Mouse (Mus musculus): ENCODE results near the gene Fam209. TPM values are rescaled to one million over a fixed set of nuclear protein-coding genes. Genes with fewer than 3 reads are reported as not detected.
A peak's percentile ranks its signal among the peaks of the same experiment; 100 is the strongest.

Fam209 gene
- total RNA-seq, 2 experiments from 2014 or later, result 0.52 TPM; not detected in 1

DNA sequence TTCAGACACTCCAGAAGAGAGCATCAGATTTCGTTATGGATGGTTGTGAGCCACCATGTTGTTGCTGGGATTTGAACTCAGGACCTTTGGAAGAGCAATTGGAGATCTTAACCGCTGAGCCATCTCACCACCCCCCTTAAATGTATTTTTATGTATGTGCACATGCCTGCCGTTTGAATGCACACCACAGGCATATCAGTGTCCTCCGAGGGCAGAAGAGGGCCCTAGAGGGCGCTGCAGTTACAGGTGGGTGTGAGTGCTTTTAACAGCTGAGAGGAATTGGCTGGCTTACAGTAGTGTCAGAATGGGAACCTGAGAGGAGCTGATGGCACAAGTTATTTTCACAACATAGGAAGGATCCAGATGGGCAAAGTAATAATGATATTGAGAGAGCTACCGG lies 2.6 kb downstream of the Fam209 start:
- intact Hi-C loops (cut with DNase I), result loop anchor here (10.0 kb wide), 1 partner anchor 300 kb away; no protein-coding TSS in a partner anchor

GRCm38 (mm10) chr2:172476707-172477260 lies 4.5 kb downstream of the Fam209 start:
- intact Hi-C loops (cut with DNase I), result loop anchor here (10.0 kb wide), 1 partner anchor 298 kb away; no protein-coding TSS in a partner anchor
- DNase-seq, result peak; percentile 12 to 22

More for the DNA sequence above, 2.6 kb downstream of the Fam209 start:
- DNase-seq, result peak in 1 of 2 experiments; percentile 32

DNA sequence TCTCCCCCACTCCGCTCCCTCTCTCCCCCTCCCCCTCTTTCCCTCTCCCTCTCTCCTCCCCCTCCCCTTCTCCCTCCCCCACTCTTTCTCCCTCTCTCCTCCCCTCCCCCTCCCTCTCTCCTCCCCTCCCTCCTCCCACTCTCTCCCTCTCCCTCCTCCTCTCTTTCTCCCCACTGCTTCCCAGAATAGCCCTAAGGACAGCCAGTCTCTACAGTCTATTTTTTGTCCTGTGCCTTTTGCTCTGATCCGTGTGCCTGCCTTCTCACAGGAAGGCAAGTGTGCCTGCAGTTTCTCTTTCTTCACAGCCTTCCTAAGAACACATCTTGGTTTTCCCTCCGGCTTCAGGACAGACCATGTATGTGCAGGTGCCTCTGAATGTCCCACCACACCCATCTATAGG lies 5.0 kb downstream of the Fam209 start:
- DNase-seq, result no peak
- intact Hi-C loops (cut with DNase I), result loop anchor here (10.0 kb wide), 1 partner anchor 297 kb away; no protein-coding TSS in a partner anchor

- DNase-seq, result no peak
- intact Hi-C loops (cut with DNase I), result loop anchor here (10.0 kb wide), 1 partner anchor 297 kb away; no protein-coding TSS in a partner anchor
Observed at GRCm38 (mm10) chr2:172477860-172478259, 5.5 kb downstream of the Fam209 start.

- DNase-seq, result no peak
- intact Hi-C loops (cut with DNase I), result loop anchor here (2.0 kb wide), 1 partner anchor 21 kb away; no protein-coding TSS in a partner anchor
Observed at GRCm38 (mm10) chr2:172480296-172480695, 8.0 kb downstream of the Fam209 start.

- intact Hi-C loops (cut with DNase I), result loop anchor here (2.0 kb wide), 1 partner anchor 19 kb away; no protein-coding TSS in a partner anchor
- DNase-seq, result no peak
Observed at GRCm38 (mm10) chr2:172481654-172482385, 9.5 kb downstream of the Fam209 start.

- intact Hi-C loops (cut with DNase I), result no loop called here
- DNase-seq, result no peak
Observed at GRCm38 (mm10) chr2:172483766-172484413, 11.6 kb downstream of the Fam209 start.

DNA sequence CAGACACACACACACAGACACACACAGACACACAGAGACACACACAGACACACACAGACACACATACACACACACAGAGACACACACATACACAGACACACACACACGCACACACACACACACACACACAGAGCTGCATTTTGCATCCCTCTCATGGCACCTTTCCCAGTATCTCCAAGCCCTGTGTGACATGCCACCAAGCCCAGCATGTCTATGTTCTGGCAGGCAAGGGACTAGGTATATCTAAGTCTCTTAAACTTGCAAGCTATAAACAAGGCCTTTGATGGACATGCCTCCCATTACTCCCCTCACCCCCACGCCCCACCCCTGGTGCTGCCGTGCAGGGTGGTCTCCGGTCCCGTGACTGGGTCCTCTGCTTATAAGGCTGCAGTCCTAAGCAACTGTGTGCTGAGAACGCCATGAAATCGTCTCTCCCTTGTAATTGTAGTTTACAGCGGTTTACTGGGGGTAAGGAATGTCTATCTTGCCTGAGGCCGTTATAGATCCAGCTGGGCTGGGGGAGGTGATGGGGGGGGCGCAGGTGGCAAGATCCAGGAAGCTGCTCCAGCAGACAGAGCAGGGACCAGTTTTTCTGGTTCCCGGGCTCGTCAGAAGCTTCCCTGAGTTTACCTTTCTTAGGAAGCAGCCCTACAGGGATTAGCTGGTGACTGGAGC lies 12.5 kb downstream of the Fam209 start:
- intact Hi-C loops (cut with DNase I), result no loop called here

DNA sequence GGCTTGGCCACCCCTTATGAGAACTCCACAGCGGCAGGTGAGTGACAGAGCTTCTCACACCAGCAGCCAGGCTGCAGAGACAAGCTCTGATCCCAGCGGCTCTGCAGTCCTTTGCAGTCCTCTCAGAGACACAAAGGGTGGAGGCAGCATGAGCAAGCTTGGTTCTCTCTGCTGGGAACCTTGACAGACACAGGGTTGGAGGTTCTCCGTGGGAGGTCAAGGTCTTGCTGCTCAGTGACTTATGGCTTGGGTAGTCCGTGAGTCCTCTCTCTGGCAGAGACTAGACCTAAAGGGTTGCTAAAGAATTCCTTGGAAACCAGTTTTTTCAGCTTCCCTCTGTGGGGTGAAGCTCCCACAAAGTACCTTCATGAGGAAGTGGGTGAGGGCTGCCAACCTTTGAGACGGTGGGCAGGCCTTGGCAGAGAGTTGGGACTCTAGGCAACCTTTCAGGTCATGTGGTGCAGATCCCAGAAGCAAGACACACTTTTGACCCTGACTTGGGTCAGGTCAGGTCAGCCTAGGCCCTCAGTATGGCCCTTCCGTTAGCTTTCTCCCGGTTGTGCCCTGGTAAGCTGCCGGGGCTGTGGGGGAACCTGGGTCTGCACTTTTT lies 24.5 kb downstream of the Fam209 start:
- intact Hi-C loops (cut with DNase I), result no loop called here
- no peak for DNase-seq

More for the DNA sequence above, 12.5 kb downstream of the Fam209 start:
- DNase-seq, result no peak

DNA sequence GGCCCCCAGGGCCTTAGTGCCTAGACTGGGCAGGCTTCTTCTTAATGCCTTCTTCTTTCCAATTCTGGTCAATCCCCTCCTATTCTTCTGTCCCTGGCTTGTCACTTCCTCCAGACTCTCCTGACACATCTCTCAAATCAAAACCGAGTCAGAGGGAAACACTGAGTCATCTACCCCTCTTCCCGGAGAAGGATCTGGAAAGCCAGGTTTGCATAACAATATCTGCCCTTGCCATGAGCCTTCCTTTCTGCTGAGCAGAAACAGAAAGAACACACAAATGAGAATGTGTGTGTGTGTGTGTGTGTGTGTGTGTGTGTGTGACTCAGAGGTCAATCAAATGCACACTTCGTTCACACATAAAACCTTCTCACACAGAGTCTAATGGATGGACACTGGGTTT lies 26.5 kb downstream of the Fam209 start:
- DNase-seq, result no peak
- intact Hi-C loops (cut with DNase I), result no loop called here

GRCm38 (mm10) chr2:172500752-172501316 lies 28.5 kb downstream of the Fam209 start:
- DNase-seq, result no peak
- intact Hi-C loops (cut with DNase I), result loop anchor here (2.0 to 10.0 kb wide), 3 partner anchors 20 to 276 kb away; no protein-coding TSS in a partner anchor

GRCm38 (mm10) chr2:172501341-172501740 lies 29.0 kb downstream of the Fam209 start:
- intact Hi-C loops (cut with DNase I), result loop anchor here (2.0 to 10.0 kb wide), 3 partner anchors 21 to 277 kb away; no protein-coding TSS in a partner anchor
- no peak for DNase-seq

DNA sequence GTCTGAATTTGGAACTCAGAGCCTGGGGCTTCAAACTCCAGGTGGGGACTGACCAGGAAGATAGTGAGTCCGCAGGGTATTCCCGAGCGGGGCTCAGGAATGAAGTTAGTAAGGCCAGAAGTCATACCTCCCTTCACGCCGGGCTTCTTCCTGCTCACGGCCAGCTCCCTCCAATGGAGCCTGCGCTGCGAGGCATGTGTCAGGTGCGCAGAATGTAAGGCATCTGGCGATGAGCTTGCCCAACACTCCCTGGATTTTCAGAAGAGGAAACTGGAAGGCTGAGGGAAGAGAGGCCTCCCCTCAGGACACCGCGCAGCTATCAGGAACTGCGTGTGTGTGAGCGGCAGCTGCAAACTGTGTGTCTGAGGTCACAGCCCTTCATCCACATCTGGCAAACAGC lies 29.8 kb downstream of the Fam209 start:
- intact Hi-C loops (cut with DNase I), result loop anchor here (5.0 to 10.0 kb wide), 2 partner anchors 120 to 277 kb away; no protein-coding TSS in a partner anchor
- DNase-seq, result no peak

DNA sequence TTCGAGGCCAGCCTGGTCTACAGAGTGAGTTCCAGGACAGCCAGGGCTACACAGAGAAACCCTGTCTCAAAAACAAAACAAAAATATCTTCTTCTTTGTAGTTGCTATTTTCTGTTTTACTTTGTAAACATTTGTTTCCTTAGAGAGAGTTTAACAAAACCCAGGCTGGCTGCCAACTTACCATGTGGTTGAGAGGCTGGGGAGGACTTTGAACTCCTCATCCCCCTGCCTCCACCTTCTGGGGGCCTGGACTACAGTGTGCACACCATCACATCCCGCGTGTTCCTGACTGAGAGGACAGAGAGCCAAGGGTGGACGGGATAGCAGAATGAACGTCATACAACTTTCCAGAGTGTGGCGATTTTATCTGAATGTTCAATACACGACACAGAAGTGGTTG lies 33.8 kb downstream of the Fam209 start:
- intact Hi-C loops (cut with DNase I), result loop anchor here (10.0 kb wide), 1 partner anchor 281 kb away; no protein-coding TSS in a partner anchor
- DNase-seq, result no peak

DNA sequence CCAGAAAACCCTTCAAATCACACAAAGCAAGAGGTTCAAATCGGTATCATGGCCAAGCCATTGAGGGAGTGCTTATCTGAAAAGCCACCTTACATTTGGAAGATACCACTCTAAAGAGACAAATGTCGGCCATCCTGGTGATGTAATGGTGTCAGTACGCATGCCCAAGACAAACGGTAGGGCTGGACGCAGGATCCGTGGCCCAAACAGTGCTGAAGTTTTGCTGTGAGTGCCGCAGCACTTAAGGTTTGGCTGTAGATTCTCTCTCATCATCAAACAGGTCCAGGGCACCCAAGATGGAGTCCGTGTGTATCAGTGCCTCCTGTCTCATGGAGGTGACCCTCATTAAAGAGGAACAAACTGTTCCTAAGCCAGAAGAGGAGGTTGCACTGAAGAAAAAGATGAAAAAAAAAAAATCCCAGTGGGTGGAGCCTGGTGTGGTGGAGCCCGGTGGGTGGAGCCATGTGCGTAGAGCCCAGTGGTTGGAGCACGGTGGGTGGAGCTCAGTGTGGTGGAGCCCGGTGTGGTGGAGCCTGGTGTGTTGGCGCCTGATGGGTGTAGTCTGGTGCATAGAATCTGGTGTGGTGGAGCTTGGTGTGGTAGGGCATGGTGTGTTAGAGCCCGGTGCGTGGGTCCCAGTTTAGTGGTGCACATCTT lies 37.9 kb downstream of the Fam209 start:
- intact Hi-C loops (cut with DNase I), result no loop called here
- DNase-seq, result no peak

- DNase-seq, result no peak
- intact Hi-C loops (cut with DNase I), result no loop called here
Observed at GRCm38 (mm10) chr2:172510899-172511298, 38.6 kb downstream of the Fam209 start.

DNA sequence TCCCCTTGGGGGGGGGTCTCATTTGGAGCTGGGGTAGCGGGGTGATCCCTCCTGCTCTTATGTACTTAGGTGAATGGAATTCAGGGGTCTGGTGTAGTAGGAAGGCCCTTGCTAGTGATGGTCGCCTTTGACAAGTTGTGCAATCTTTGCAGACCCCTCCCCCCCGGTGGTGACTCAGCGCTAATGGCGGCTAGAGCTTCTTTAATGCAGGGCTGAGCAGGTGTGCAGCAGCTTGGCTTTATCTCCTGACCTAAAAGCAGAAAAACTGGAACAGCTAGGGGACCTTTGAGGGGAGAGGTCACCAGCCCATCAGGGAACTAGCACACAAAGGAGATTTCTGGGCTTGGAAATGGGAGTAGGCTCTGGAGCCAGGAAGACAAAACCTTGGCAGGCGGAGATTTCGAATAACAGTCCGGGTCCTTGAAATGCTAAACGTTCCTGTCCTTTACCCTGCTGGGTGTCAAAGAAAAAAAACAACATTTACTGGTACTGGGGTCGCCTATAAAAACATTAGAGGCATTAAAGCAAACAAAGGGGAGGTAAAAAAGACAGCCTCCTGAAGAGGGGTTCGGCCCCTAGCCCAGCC lies 44.2 kb downstream of the Fam209 start:
- no peak for DNase-seq
- intact Hi-C loops (cut with DNase I), result no loop called here

DNA sequence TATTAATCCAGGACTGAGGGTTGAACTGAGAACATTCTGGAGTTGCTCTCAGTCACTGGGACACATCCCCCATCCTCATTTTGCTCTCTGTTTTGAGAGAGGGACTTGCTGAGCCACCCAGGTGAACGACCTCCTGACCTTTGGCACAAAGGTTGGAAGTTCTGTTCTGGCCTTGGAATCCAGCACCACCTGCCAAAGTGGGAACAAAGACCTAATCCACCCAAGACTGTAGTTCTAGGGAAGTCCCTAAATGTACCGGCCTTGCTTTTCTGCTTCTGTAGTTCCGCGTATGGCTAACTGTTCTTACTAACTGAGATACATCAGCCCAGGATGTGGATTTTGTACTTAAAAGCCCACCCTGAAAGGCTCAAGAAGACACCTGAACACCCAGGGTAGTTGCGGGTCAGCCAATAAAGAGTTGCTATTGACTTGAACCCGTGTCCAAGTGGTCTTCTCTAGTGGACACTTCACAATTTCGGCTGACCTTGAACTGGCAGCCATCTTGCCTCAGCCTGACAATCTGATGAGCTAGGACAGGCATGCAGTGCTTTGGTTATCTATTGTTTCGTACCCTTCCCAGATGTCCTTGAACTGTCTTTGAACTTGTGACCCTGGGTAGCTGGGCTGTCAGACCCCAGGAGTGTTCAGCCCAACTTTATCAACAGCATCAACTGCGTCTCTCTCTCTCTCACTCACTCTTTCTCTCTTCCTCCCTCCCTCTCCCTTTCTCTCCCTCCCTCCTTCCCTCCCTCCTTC lies 48.5 kb downstream of the Fam209 start:
- intact Hi-C loops (cut with DNase I), result no loop called here
- DNase-seq, result no peak
